Mouse (Mus musculus) liver, postnatal 0 days (tissue): ENCODE results near the gene Dcakd. TPM values are rescaled to one million over a fixed set of nuclear protein-coding genes. Genes with fewer than 3 reads are reported as not detected.

Experiments
- ATAC-seq: fragments of 200-750 bp; cut with Nextera tagmentation; 2 replicates; pipeline ENCODE4 v1.8.0; 2017; ENCODE audit warnings: mild to moderate bottlenecking, moderate library complexity
- DNase-seq: peaks from one replicate; pipeline ENCODE4 v3.0.0-alpha.2; 2016
- H3K27ac ChIP-seq: fragments of 300-500 bp; sonication (generic); 2 replicates; pipeline ENCODE4 v1.5.1; 2014; ENCODE audit warnings: antibody characterized with exemption, moderate library complexity, mild to moderate bottlenecking, low read depth
- H3K27me3 ChIP-seq: fragments of 300-500 bp; sonication (generic); 2 replicates; pipeline ENCODE4 v1.6.1; 2014; ENCODE audit warnings: low read length, control low read depth, mixed read lengths; ENCODE audit not compliant: insufficient read depth
- H3K36me3 ChIP-seq: fragments of 300-500 bp; sonication (generic); replicated peaks from 2 replicates; pipeline ENCODE4 v1.6.1; 2014; ENCODE audit warnings: mild to moderate bottlenecking, control low read depth, low read length, moderate library complexity, mixed read lengths; ENCODE audit not compliant: insufficient read depth
- H3K4me1 ChIP-seq: fragments of 300-500 bp; sonication (generic); 2 replicates; pipeline ENCODE4 v1.6.1; 2014; ENCODE audit warnings: antibody characterized with exemption, mild to moderate bottlenecking, control low read depth; ENCODE audit not compliant: insufficient read depth
- H3K4me2 ChIP-seq: fragments of 300-500 bp; sonication (generic); 2 replicates; pipeline ENCODE4 v1.6.1; 2014; ENCODE audit warnings: low read depth, mild to moderate bottlenecking, low read length, moderate library complexity, mixed read lengths
- H3K4me3 ChIP-seq: fragments of 300-500 bp; sonication (generic); 2 replicates; pipeline ENCODE4 v1.5.1; 2014; ENCODE audit warnings: low read depth, low read length
- H3K9ac ChIP-seq: fragments of 300-500 bp; sonication (generic); replicated peaks from 2 replicates; pipeline ENCODE4 v1.6.1; 2014; ENCODE audit warnings: mild to moderate bottlenecking, moderate library complexity
- H3K9me3 ChIP-seq: fragments of 300-500 bp; sonication (generic); 2 replicates; pipeline ENCODE4 v1.6.1; 2016; ENCODE audit warnings: mild to moderate bottlenecking, control low read depth, low read length, mixed read lengths
- CTCF ChIP-seq: sonication (generic); IDR thresholded peaks from 2 replicates; pipeline ENCODE4 v1.5.1; 2016; ENCODE audit warnings: antibody characterized with exemption, low read depth
- EP300 ChIP-seq: IDR thresholded peaks from 2 replicates; pipeline ENCODE4 v1.6.1; 2016; ENCODE audit warnings: antibody characterized with exemption, low read depth, mild to moderate bottlenecking
- WGBS: fragments of 180-500 bp; shearing (Covaris S2); extraction: QIAGEN DNeasy Blood & Tissue Kit; methylation state at CpG from one replicate; pipeline ENCODE4 v1.1.7; 2014; ENCODE audit not compliant: insufficient replicate concordance; 5-methylcytosine and 5-hydroxymethylcytosine counted together
- polyA plus RNA-seq: library from polyadenylated mRNA; unstranded; fragments of >200 nt; fragmentation: Nextera tagmentation; extraction: Ambion mirVana; gene quantifications from 2 replicates; pipeline ENCODE4 v1.2.1, GENCODE M21; 2015

The Dcakd gene
- polyA plus RNA-seq, 1 experiment from 2014 or later = 32.5 TPM

DNA sequence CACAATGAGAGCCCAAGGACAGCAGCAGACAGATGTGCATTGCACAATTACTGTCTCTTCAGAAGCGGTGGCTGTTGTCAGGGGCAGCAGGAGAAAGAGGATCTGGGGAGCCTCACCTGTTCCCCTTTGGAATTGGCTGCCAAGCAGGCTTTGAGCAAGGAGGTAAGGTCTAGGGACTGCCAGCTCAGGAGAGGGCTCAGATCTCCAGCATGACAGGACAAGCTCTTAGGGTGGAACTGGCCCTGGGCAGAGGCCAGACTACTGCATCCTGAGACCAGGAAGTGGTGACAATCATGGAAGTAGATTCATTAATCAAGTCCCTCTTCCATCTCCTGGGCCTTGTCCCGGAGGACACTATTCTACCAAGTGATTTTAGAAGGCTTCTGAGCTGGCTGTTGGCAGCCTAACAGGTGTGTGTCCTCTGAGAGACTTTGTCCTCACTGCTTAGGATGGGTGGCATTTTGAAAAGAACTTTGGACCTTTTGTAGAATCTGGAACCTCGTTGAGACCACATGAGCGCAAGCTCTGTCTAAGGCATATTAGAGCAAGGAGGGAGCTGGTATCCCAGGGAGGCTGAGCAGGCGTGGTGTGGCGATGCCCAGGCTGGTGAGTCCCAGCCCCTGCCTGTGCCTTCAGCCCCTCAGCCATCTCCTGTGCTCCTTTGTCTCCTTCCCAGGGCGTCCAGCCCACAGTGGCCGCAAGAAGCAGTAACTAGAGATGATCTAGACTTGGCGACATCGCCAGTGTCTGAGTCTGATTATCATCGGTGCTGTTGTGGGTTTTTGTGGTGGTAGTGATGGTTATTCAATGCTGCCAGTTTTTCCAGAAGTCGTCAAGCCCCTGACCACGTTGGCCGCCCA lies 38.3 kb upstream of the Dcakd start:
- Histone ChIP-seq H3K4me1 (no peaks in the 10 kb centered on the region), H3K36me3 (peaks cover 71% of the 10 kb centered on the region), H3K9me3 (no peaks in the 10 kb centered on the region), H3K9ac (no peak overlapping the region), H3K4me2 (no peak overlapping the region), H3K27ac (no peak overlapping the region), H3K4me3 (no peak overlapping the region), H3K27me3 (no peaks in the 10 kb centered on the region)
- TF ChIP-seq EP300 (no peak), CTCF (no peak)
- no peak for DNase-seq
- ATAC-seq = no peak
- WGBS = 89% methylated on average over 14 of the region's 14 CpGs

- H3K9me3 ChIP-seq = no peaks in the 10 kb centered on the region
- H3K4me2 ChIP-seq = no peak overlapping the region
- WGBS = 79% methylated on average over 3 of the region's 3 CpGs
- H3K27me3 ChIP-seq = no peaks in the 10 kb centered on the region
- H3K36me3 ChIP-seq = peaks cover 82% of the 10 kb centered on the region
- no peak for DNase-seq
- TF ChIP-seq CTCF = 0 out of 2 replicates have a peak, but pooled peaks have one; percentile 12
- TF ChIP-seq EP300 = no peak
- H3K9ac ChIP-seq = no peak overlapping the region
- H3K27ac ChIP-seq = no peak overlapping the region
- no peaks in the 10 kb centered on the region for H3K4me1 ChIP-seq
- H3K4me3 ChIP-seq = no peak overlapping the region
- ATAC-seq = no peak
These were observed 30.5 kb upstream of the Dcakd start for GRCm38 (mm10) chr11:103058499-103059085.

GRCm38 (mm10) chr11:103056636-103057035 lies 28.5 kb upstream of the Dcakd start:
- no peak for ATAC-seq
- no peak for DNase-seq

DNA sequence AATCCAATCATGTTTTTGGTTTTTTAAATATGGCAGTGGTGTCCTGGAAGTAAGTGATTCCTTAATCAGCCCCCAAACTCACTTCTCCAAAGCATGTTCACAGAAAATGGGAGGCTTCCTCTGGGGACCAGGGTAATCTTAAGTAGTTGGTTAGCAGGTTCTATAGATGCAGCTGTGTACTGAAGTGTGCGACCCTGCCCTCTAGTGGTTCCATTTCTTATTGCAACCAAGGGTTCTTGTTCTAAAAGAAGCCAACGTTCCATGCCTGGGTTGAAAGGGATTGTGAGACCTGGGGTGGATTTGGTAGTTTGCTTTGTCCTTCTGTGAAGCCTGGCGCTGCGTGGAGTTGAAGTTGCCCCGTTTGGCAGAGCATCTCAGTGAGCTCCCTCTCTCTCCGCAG lies 26.7 kb upstream of the Dcakd start:
- TF ChIP-seq CTCF (peak; percentile 86), EP300 (no peak)
- peak; percentile 76 for DNase-seq
- Histone ChIP-seq H3K27ac (no peak overlapping the region), H3K9ac (no peak overlapping the region), H3K9me3 (no peaks in the 10 kb centered on the region), H3K27me3 (no peaks in the 10 kb centered on the region), H3K4me2 (no peak overlapping the region), H3K4me3 (no peak overlapping the region), H3K4me1 (no peaks in the 10 kb centered on the region), H3K36me3 (peaks cover 82% of the 10 kb centered on the region)
- ATAC-seq = no peak; the same call in 1 of the 2 replicates
- 47% methylated on average over 6 of the region's 6 CpGs for WGBS

More at GRCm38 (mm10) chr11:103056636-103057035, 28.5 kb upstream of the Dcakd start:
- Histone ChIP-seq H3K4me3 (no peak overlapping the region), H3K4me1 (no peaks in the 10 kb centered on the region), H3K36me3 (peaks cover 81% of the 10 kb centered on the region), H3K27me3 (no peaks in the 10 kb centered on the region), H3K9ac (no peak overlapping the region), H3K9me3 (no peaks in the 10 kb centered on the region), H3K4me2 (no peak overlapping the region), H3K27ac (no peak overlapping the region)
- TF ChIP-seq CTCF = no peak
- TF ChIP-seq EP300 = no peak
- 93% methylated on average over 7 of the region's 7 CpGs for WGBS

DNA sequence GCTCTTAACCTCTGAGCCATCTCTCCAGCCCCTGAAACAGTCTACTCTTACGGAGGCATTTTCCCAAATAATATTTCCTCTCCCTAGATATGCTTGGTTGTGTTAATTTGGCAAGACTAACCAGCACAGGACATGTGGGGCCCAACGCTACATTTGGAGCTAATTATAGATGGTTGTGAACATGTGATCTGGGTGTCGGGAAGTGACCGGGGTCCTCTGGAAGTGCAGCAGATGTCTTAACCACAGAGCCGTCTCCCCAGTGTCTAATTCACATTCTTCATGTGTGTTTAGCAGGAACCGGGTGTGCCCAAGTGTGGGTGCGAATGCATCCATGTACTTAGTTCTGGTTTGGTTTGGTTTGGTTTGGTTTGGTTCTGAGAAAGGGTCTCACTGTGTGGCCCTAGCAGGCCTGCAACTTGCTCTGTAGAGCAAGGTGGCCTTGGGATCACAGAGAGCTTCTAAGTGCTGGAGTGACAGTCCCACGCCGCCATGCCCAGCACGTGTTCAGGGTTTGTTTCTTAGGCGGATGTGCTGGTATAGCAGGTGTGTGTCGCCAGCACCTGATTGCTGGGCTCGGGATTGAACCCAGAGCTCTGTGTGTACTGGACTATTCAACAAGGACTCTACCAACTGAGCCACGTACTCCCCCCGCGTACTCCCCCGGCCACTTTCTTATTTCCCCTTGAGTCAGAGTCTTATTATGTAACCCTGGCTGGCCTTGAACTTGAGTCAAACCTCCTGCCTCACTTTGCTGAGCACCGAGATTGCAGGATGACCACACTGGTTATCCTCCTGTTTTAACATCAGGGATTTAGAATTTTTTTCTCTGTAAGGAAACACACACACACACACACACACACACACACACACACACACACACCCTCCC lies 25.3 kb upstream of the Dcakd start:
- 76% methylated on average over 18 of the region's 18 CpGs for WGBS
- Histone ChIP-seq H3K9ac (no peak overlapping the region), H3K36me3 (peaks cover 71% of the 10 kb centered on the region), H3K27ac (peak overlapping the region; percentile 16; the same call in 1 of the 2 replicates), H3K4me3 (no peak overlapping the region), H3K9me3 (no peaks in the 10 kb centered on the region), H3K4me1 (no peaks in the 10 kb centered on the region), H3K4me2 (no peak overlapping the region), H3K27me3 (no peaks in the 10 kb centered on the region)
- DNase-seq (no peak), ATAC-seq (no peak)
- no peak for TF ChIP-seq CTCF
- TF ChIP-seq EP300 = no peak

GRCm38 (mm10) chr11:103052078-103052477 lies 23.9 kb upstream of the Dcakd start:
- DNase-seq = no peak
- H3K4me2 ChIP-seq = no peak overlapping the region
- 89% methylated on average over 6 of the region's 6 CpGs for WGBS
- H3K36me3 ChIP-seq = peaks cover 64% of the 10 kb centered on the region
- H3K27ac ChIP-seq = no peak overlapping the region
- no peaks in the 10 kb centered on the region for H3K27me3 ChIP-seq
- H3K9ac ChIP-seq = no peak overlapping the region
- no peaks in the 10 kb centered on the region for H3K9me3 ChIP-seq
- H3K4me3 ChIP-seq = no peak overlapping the region
- TF ChIP-seq EP300 = no peak
- no peak for TF ChIP-seq CTCF
- no peak for ATAC-seq
- H3K4me1 ChIP-seq = no peaks in the 10 kb centered on the region
